Mouse (Mus musculus) kidney, postnatal 36 days (tissue): ENCODE measurements around the gene Cwc15.
"Not testable (repeated sequence)": the region's sequence is repeated elsewhere in the genome, so short reads cannot be mapped to it uniquely, and the experiment has no call there.

ENCODE experiments used
- DNase-seq, 2 experiments: peaks; one replicate each; pipeline ENCODE4 v3.0.0; 2021 to 2022; ENCODE audit warnings: mixed read lengths in 2 of 2

The Cwc15 gene

GRCm38 (mm10) chr9:14500023-14500915 lies at the start of gene Cwc15, which contains the start of gene Kdm4d:
Gene Cwc15, plus strand, starts transcription at chr9:14500617.
Gene Kdm4d, minus strand, starts transcription at chr9:14500482.
- peak; percentile 97 to 98 for DNase-seq

GRCm38 (mm10) chr9:14451120-14451519 lies 49.3 kb upstream of the Cwc15 start:
- peak in 1 of 2 experiments; percentile 12 for DNase-seq

- no peak for DNase-seq
Measured at GRCm38 (mm10) chr9:14456320-14456719, 44.1 kb upstream of the Cwc15 start.

- DNase-seq: not testable (repeated sequence)
Measured at GRCm38 (mm10) chr9:14462536-14462935, 37.9 kb upstream of the Cwc15 start.

GRCm38 (mm10) chr9:14463668-14464067 lies 36.7 kb upstream of the Cwc15 start:
- not testable (repeated sequence) for DNase-seq

- DNase-seq: no peak
Measured at GRCm38 (mm10) chr9:14498896-14499705, 1.3 kb upstream of the Cwc15 start.

GRCm38 (mm10) chr9:14500916-14501424 lies 553 bp downstream of the Cwc15 start:
- DNase-seq: no peak

- DNase-seq: peak; percentile 24 to 53
Measured at GRCm38 (mm10) chr9:14512633-14513445, 12.4 kb downstream of the Cwc15 start.

- no peak for DNase-seq
Measured at GRCm38 (mm10) chr9:14517296-14517695, 16.9 kb downstream of the Cwc15 start.

GRCm38 (mm10) chr9:14518105-14518504 lies 17.7 kb downstream of the Cwc15 start:
- DNase-seq: no peak

- no peak for DNase-seq
Measured at GRCm38 (mm10) chr9:14520971-14521670, 20.7 kb downstream of the Cwc15 start.

- DNase-seq: no peak
Measured at GRCm38 (mm10) chr9:14521695-14522094, 21.3 kb downstream of the Cwc15 start.

GRCm38 (mm10) chr9:14523408-14524043 lies 23.1 kb downstream of the Cwc15 start:
- DNase-seq: peak; percentile 79 to 84

- no peak for DNase-seq
Measured at GRCm38 (mm10) chr9:14530004-14530403, 29.6 kb downstream of the Cwc15 start.

- no peak for DNase-seq
Measured at GRCm38 (mm10) chr9:14532283-14532682, 31.9 kb downstream of the Cwc15 start.

- no peak for DNase-seq
Measured at GRCm38 (mm10) chr9:14533659-14534058, 33.2 kb downstream of the Cwc15 start.

- DNase-seq: no peak
Measured at GRCm38 (mm10) chr9:14534833-14535456, 34.5 kb downstream of the Cwc15 start.

GRCm38 (mm10) chr9:14544034-14544757 lies 43.8 kb downstream of the Cwc15 start:
- no peak for DNase-seq

GRCm38 (mm10) chr9:14547584-14548365 lies 47.4 kb downstream of the Cwc15 start:
- no peak for DNase-seq
